Mouse (Mus musculus): ENCODE measurements around the gene Zfp941. TPM values are rescaled to one million over a fixed set of nuclear protein-coding genes. Genes with fewer than 3 reads are reported as not detected.
A peak's percentile ranks its signal among the peaks of the same experiment; 100 is the strongest.

The Zfp941 gene
- total RNA-seq, 2 experiments from 2014 or later: not detected

- no peak for ATAC-seq (replicated peaks; ENCODE audit: low FRiP score, poor library complexity, severe bottlenecking)
Observed at GRCm38 (mm10) chr7:140843806-140844205, 21.8 kb upstream of the Zfp941 start.

- no peak for ATAC-seq (replicated peaks; ENCODE audit: low FRiP score, poor library complexity, severe bottlenecking)
Observed at GRCm38 (mm10) chr7:140840750-140841735, 19.1 kb upstream of the Zfp941 start.

- ATAC-seq (replicated peaks; ENCODE audit: low FRiP score, poor library complexity, severe bottlenecking): no peak
Observed at GRCm38 (mm10) chr7:140839556-140839955, 17.6 kb upstream of the Zfp941 start.

- no peak for ATAC-seq (replicated peaks; ENCODE audit: low FRiP score, poor library complexity, severe bottlenecking)
Observed at GRCm38 (mm10) chr7:140836243-140837115, 14.5 kb upstream of the Zfp941 start.

GRCm38 (mm10) chr7:140835758-140836087 is 13.7 kb upstream of the Zfp941 start:
- ATAC-seq (replicated peaks; ENCODE audit: low FRiP score, poor library complexity, severe bottlenecking): no peak

GRCm38 (mm10) chr7:140834968-140835757 is 13.2 kb upstream of the Zfp941 start, which contains the start of gene Urah:
Gene Urah (plus strand): TSS chr7:140835018.
- ATAC-seq (replicated peaks; ENCODE audit: low FRiP score, poor library complexity, severe bottlenecking): 0 out of 2 replicates have a peak, but pooled peaks have one; percentile 25

- ATAC-seq (replicated peaks; ENCODE audit: low FRiP score, poor library complexity, severe bottlenecking): no peak
Observed at GRCm38 (mm10) chr7:140833341-140833740, 11.4 kb upstream of the Zfp941 start.

GRCm38 (mm10) chr7:140831447-140831846 is 9.5 kb upstream of the Zfp941 start:
- no peak for ATAC-seq (replicated peaks; ENCODE audit: low FRiP score, poor library complexity, severe bottlenecking)

- ATAC-seq (replicated peaks; ENCODE audit: low FRiP score, poor library complexity, severe bottlenecking): peak; percentile 39; the same call in 1 of the 2 replicates
Observed at GRCm38 (mm10) chr7:140828171-140828881, 6.3 kb upstream of the Zfp941 start.

- ATAC-seq (replicated peaks; ENCODE audit: low FRiP score, poor library complexity, severe bottlenecking): no peak
Observed at GRCm38 (mm10) chr7:140822731-140823130, 753 bp upstream of the Zfp941 start.

- ATAC-seq (replicated peaks; ENCODE audit: low FRiP score, poor library complexity, severe bottlenecking): no peak
Observed at GRCm38 (mm10) chr7:140821305-140821652, 699 bp downstream of the Zfp941 start.

- ATAC-seq (replicated peaks; ENCODE audit: low FRiP score, poor library complexity, severe bottlenecking): no peak
Observed at GRCm38 (mm10) chr7:140820173-140820572, 1.8 kb downstream of the Zfp941 start.

- ATAC-seq (replicated peaks; ENCODE audit: low FRiP score, poor library complexity, severe bottlenecking): no peak
Observed at GRCm38 (mm10) chr7:140812850-140813249, 9.1 kb downstream of the Zfp941 start.

- no peak for ATAC-seq (replicated peaks; ENCODE audit: low FRiP score, poor library complexity, severe bottlenecking)
Observed at GRCm38 (mm10) chr7:140811714-140812113, 10.3 kb downstream of the Zfp941 start.

GRCm38 (mm10) chr7:140810496-140810895 is 11.5 kb downstream of the Zfp941 start:
- ATAC-seq (replicated peaks; ENCODE audit: low FRiP score, poor library complexity, severe bottlenecking): no peak

GRCm38 (mm10) chr7:140805704-140806103 is 16.3 kb downstream of the Zfp941 start:
- peak; percentile 76 for ATAC-seq (replicated peaks; ENCODE audit: low FRiP score, poor library complexity, severe bottlenecking)

GRCm38 (mm10) chr7:140802629-140803028 is 19.3 kb downstream of the Zfp941 start:
- no peak for ATAC-seq (replicated peaks; ENCODE audit: low FRiP score, poor library complexity, severe bottlenecking)

GRCm38 (mm10) chr7:140798212-140798611 is 23.8 kb downstream of the Zfp941 start:
- no peak for ATAC-seq (replicated peaks; ENCODE audit: low FRiP score, poor library complexity, severe bottlenecking)

GRCm38 (mm10) chr7:140797619-140798018 is 24.4 kb downstream of the Zfp941 start:
- ATAC-seq (replicated peaks; ENCODE audit: low FRiP score, poor library complexity, severe bottlenecking): 0 out of 2 replicates have a peak, but pooled peaks have one; percentile 39
